Mouse (Mus musculus) spleen, adult 2 months (tissue): ENCODE measurements around the gene Chrna1.

Source experiments
- CTCF ChIP-seq: fragments of 200-500 bp; IDR thresholded peaks from 2 replicates; pipeline ENCODE4 v1.5.1; 2011; ENCODE audit warnings: mild to moderate bottlenecking, inconsistent platforms; ENCODE audit not compliant: insufficient read depth, insufficient read length, insufficient replicate concordance; ENCODE audit errors: extremely low read depth
- POLR2A ChIP-seq: fragments of 200-500 bp; IDR thresholded peaks from 2 replicates; pipeline ENCODE4 v1.6.1; 2011; ENCODE audit warnings: low read depth, low read length, inconsistent platforms

- no peak for TF ChIP-seq POLR2A
- TF ChIP-seq CTCF = no peak
These were observed 24.9 kb upstream of the Chrna1 start for GRCm38 (mm10) chr2:73605077-73605476.
